Mouse (Mus musculus) megakaryocyte progenitor cell, adult 5-6 weeks (primary cell): Measurements from ENCODE around the gene Hnf4a. TPM values are rescaled to one million over a fixed set of nuclear protein-coding genes. Genes with fewer than 3 reads are reported as not detected.

Experiments
- ATAC-seq: replicated peaks from 2 replicates; pipeline ENCODE4 v1.8.0; 2016; ENCODE audit warnings: mild to moderate bottlenecking, moderate TSS enrichment, inconsistent platforms; ENCODE audit not compliant: poor library complexity
- total RNA-seq, 2 experiments: library from RNA; stranded (forward) in 1 of 2; stranded (reverse) in 1 of 2; fragments of 157-497, 149-512 nt in 1 of 2; fragments of 200-1000 nt in 1 of 2; gene quantifications; 2 replicates each; pipeline versions ENCODE4 v1.2.3 to v1.2.4; 2015 to 2017

Gene Hnf4a
- total RNA-seq, 2 experiments from 2014 or later = 0.75 to 1.1 TPM

DNA sequence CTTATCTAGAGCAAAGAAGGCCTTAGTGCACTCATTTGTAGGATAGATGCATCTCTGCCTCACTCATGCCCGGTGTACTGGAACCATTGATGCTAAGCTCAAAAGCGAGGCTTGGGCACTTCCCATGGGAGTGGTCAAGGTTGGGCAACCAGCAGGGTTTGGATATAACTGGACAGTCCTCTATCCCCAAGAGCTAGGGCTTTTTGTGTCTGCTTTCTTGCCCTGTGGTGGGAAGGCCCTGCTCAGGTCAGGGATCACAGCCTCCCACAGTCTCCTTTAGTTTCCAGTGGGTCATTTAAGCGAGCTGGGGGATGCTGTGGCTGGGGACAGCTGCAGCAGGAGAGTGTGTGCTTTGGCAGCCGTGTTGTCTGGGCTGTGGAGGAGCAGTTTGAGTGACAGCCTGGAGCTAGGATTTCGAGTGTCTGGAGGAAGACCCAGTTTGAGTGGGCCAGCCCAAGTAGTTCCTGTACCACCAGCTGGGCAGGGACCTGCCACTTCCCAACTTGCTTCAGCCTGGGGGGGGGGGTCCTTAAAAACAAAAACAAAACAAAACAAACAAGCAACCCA, 16.8 kb upstream of the Hnf4a start:
- no peak for ATAC-seq

- no peak for ATAC-seq
Observed at GRCm38 (mm10) chr2:163490656-163491055, 16.0 kb upstream of the Hnf4a start.

- ATAC-seq = no peak
Observed at GRCm38 (mm10) chr2:163491351-163491750, 15.3 kb upstream of the Hnf4a start.

GRCm38 (mm10) chr2:163492018-163492417, 14.6 kb upstream of the Hnf4a start, which contains the start of gene R3hdml:
R3hdml (plus strand) TSS chr2:163492318.
- ATAC-seq = no peak

GRCm38 (mm10) chr2:163493031-163493430, 13.6 kb upstream of the Hnf4a start:
- ATAC-seq = no peak

- ATAC-seq = no peak
Observed at GRCm38 (mm10) chr2:163493976-163494375, 12.6 kb upstream of the Hnf4a start.

DNA sequence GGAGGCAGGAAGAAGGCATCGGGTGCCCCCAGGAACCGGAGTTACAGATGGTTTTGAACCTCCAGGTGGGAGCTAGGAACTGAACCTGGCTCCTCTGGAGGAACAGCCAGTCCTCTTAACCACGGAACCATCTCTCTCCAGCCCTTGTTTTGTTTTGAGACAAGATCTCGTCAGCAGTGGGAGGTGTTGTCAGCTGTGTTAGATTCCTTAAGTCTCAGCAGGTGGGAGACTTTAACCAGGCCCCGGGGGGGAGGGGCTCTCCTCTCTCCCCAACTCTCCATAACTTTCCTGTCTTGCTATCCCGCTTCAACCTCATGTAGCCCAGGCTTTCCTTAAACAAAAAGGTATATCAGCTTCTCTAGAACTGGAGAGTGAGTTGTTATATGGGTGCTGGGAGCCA, 12.2 kb upstream of the Hnf4a start:
- no peak for ATAC-seq

DNA sequence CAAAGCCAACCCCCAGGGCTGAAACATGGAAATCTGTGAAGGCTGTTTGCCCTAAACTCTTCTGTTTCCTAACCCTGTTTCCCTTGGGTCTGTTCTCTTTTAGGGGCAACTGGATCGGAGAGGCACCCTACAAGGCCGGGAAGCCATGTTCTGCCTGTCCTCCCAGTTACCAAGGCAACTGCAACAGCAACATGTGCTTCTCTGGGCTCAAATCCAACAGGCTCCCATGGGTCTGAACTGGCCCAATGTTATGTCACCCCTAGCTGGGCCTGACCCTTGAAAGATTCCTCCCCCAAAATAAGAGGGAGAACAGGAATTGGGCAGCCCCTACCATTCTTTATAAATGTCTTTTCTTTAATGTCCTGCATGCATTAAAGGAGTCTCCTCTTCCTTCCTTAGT, 4.4 kb upstream of the Hnf4a start:
- no peak for ATAC-seq

DNA sequence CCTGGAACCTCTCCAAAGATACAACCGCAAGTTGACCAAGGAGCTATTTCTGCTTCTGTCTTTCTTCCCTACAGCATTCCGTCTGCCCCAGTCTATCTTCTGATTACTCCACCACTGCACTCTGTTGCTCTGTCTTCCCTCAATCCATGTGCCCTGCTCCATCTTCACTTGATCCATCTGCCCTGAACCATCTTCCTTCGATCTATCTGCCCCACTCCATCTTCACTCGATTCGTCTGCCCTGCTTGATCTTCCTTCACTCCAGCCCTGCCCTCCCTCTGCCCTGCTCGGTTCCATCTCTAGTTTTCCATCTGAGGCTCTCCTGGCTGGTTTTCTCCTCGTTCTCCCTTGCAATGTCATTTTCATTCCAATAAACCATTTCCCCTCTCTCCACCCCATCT, 3.4 kb upstream of the Hnf4a start:
- no peak for ATAC-seq

GRCm38 (mm10) chr2:163525761-163526243, 19.2 kb downstream of the Hnf4a start:
- peak; percentile 60 for ATAC-seq

GRCm38 (mm10) chr2:163527497-163527896, 20.9 kb downstream of the Hnf4a start:
- peak; percentile 21; the same call in 1 of the 2 replicates for ATAC-seq

GRCm38 (mm10) chr2:163530418-163530817, 23.8 kb downstream of the Hnf4a start:
- no peak for ATAC-seq

DNA sequence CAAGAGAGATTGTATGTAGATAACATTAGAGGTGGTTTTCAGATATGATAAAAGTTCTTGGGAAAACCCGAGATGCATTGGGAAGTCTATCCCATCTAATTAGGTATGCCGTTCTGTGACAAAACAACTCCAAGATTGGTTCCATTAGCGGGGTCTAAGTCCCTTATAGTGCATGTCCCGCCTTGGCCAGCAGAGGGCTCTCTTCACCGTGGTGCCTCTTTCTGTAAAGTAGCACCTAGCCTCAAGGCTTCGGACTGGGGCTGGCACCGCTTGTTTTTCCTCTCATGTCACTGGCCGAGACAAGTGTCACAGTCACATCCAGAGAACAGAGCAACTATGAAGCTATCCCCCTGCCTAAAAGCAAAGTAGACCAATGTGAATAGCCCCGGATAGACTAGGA, 25.3 kb downstream of the Hnf4a start:
- ATAC-seq = peak; percentile 77

- no peak for ATAC-seq
Observed at GRCm38 (mm10) chr2:163533226-163533625, 26.6 kb downstream of the Hnf4a start.

- ATAC-seq = peak; percentile 95
Observed at GRCm38 (mm10) chr2:163534958-163535524, 28.4 kb downstream of the Hnf4a start.

DNA sequence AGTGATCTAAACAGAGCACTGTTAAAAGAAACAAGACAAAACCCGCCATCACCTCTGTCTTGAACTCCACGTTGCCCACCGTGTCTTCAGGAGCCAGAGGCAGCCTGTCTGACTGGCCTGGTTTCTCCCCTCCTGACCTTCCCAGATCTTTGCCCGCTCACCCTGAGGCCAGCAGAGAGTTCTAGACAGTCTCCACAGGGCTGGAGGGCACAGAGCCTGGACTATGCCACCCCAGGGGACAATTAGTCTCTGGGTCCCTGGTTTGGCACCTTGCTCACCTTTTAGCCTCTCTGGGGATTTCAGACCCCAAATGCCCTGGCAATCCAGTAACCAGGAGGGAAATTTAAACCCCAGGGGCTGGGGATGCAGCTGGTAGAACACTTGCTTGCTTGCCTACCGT, 30.8 kb downstream of the Hnf4a start:
- no peak for ATAC-seq

DNA sequence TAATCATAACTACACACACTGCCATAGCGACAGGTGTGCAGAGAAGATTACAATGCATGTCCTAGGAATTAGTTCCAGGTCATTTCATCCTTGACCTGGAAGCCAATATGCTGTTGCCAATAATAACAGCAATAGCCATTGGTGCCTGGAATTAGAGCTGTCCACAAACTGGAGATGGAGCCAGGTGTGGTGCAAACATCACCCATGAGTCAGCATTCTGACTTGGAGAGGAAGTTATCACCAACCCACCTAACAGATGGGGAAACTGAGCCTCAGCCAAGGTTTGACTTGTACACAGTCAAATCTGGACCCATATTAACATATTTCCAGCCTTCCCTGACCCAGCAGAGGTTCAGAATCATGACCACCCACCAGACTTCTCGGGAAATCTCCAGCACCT, 31.8 kb downstream of the Hnf4a start:
- no peak for ATAC-seq

- no peak for ATAC-seq
Observed at GRCm38 (mm10) chr2:163539321-163540040, 32.9 kb downstream of the Hnf4a start.

DNA sequence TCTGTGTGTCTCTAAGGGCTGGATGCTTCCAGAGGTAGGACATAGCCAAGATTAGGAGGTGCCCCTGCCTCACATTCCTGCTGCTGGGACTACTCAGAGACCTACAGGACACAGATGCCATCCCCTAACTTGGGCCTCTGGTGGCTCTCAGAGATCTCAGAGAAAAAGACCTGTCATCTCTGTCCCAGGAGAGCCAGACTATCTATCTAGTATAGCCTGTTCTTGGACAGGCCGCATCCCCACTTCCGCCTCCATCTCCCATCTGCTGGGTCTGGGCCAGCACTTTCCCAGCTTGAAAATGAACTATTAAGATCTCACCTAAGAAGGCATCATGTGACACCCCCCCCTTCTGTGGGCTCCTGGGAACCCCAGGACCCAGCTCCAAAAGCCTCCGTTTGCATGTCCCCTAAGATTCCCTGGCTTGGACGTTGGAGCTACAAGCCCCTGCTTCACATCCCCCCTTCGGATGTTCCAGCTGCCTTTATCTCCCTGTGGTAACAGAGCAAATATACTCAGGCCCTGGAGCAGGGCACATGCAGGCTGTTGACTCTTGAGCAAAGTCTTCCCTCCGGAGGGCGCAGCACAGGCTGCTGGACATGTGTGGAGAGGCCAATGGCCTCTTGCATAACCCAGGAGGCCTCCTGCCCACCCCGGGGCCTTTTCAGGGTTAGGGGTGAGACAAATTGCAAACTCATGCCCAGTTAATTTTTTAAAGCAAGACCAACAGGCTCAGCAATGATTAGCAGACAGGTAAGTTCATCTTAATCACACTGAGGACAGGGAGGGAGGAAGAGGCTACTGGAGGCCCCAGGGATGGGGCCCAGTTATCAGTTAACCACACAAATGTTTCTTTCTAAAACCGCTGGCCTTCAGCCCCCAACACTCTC, 33.9 kb downstream of the Hnf4a start:
- no peak for ATAC-seq

DNA sequence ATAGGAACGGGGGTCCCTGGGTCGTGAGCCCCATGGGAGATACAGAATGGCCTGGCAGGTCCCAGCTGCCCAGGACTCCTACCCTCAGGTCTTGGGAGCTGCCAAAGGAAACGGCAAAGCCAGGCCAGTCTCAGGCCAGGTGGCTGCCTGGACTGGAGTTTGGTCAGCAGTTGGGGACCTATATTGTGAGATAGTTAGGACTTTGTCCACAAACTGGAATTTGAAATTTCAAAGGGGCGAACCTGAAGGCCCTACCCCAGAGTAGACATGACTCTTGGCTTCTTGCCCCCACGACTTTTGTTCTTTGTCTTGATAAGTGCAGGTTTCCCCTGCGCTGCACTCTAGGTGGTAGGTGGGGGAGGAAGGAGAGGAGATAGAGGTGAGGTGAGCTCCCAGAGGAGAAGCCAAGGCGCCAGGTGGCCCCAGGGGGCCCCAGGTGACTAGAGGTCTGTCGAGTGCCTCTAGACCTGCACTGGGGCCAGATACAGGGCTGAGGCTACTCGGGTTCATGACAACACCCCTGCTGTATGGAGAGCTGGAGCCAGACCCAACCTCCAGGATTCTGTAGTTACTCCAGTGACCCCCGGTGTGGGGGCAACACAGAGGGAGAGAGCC, 35.1 kb downstream of the Hnf4a start:
- ATAC-seq = no peak

- no peak for ATAC-seq
Observed at GRCm38 (mm10) chr2:163542674-163543073, 36.1 kb downstream of the Hnf4a start.
